In genomic region chr7:121020277-121020676, GRCm38 (mm10) we compare ENCODE assay signal across 10 mouse cellular contexts. TPM values are rescaled to one million over a fixed set of nuclear protein-coding genes. Genes with fewer than 3 reads are reported as not detected.
A peak's percentile ranks its signal among the peaks of the same experiment; 100 is the strongest.
DNase-seq lines count a peak whose midpoint lies in the region; ATAC-seq and TF ChIP-seq lines count a peak whose summit lies in the region.
"Had no signal": no experiment of that assay in that cellular context is flagged by ENCODE, and none has a peak within 500 bp of the region (broad histone marks: within the 10 kb centered on the region; RNA-seq: fewer than 3 reads in every experiment).

No protein-coding gene starts in this region.

- H3K4me1 ChIP-seq in lung, postnatal 0 days (ENCODE audit: insufficient read depth, low read depth, low read length): no peaks in the 10 kb centered on the region

- peak; percentile 64 for TF ChIP-seq CTCF in lung, postnatal 0 days (IDR thresholded peaks at IDR 0.05)

- H3K27me3 ChIP-seq in lung, postnatal 0 days (replicated peaks; ENCODE audit: insufficient read depth, low read length): no peaks in the 10 kb centered on the region

- DNase-seq in heart, adult 11 months: peak; percentile 70
- DNase-seq in heart, adult 8-10 months (ENCODE audit: low spot score): no peak
- peak; percentile 40 for DNase-seq in urinary bladder, postnatal 14 days (ENCODE audit: low spot score)
- DNase-seq in urinary bladder, adult 18-20 months (ENCODE audit: low spot score in 2 of 2): no peak
- peak; percentile 21 for DNase-seq in lung, postnatal 0 days (ENCODE audit: low spot score)
- no peak for DNase-seq in cerebellum, postnatal 36 days
- DNase-seq in layer of hippocampus, adult 11-12 months (ENCODE audit: low spot score): no peak
- no peak for DNase-seq in cerebellum, postnatal 4 days (ENCODE audit: low spot score in 2 of 2)
- DNase-seq: cerebellum, postnatal 14 days had no signal

- no peak overlapping the region for H3K27ac ChIP-seq in lung, postnatal 0 days (ENCODE audit: low read length)

- 30% methylated on average over 8 of the region's 8 CpGs for WGBS in lung, postnatal 0 days

- no peak overlapping the region for H3K4me3 ChIP-seq in lung, postnatal 0 days (ENCODE audit: low read depth, low read length)

- H3K36me3 ChIP-seq in lung, postnatal 0 days (ENCODE audit: insufficient read depth, low read length): no peaks in the 10 kb centered on the region

- no peaks in the 10 kb centered on the region for H3K9me3 ChIP-seq in lung, postnatal 0 days (ENCODE audit: low read length)

- H3K9ac ChIP-seq in lung, postnatal 0 days (replicated peaks; ENCODE audit: low read depth): no peak overlapping the region

- H3K4me2 ChIP-seq in lung, postnatal 0 days (replicated peaks; ENCODE audit: low read depth, low read length): no peak overlapping the region

- ATAC-seq in lung, postnatal 0 days: no peak
- ATAC-seq: midbrain, embryonic 16.5 days had no signal

- no peak for TF ChIP-seq EP300 in lung, postnatal 0 days (IDR thresholded peaks at IDR 0.05)

RNA-seq across cellular contexts. Expression of gene Mettl9, which starts 14.0 kb away (rescaled TPM):
- total RNA-seq in heart, adult 8-10 months (2022): 100 to 1,000 TPM in 1 of 4 experiments, 10 to 100 TPM in 3; 83.1 to 103 (median 96.0) TPM
- polyA plus RNA-seq in lung, postnatal 0 days (2015; fragmentation: Nextera tagmentation; extraction: Ambion mirVana): 69.7 and 73.9 TPM in 2 replicates

RNA-seq across cellular contexts. Expression of gene Mfsd13b, which starts 38.0 kb away (rescaled TPM):
- total RNA-seq in heart, adult 8-10 months (2022): not detected
- 0.11 and 0.40 TPM in 2 replicates for polyA plus RNA-seq in lung, postnatal 0 days (2015; fragmentation: Nextera tagmentation; extraction: Ambion mirVana)

RNA-seq across cellular contexts. Expression of gene Cdr2, which starts 38.2 kb away (rescaled TPM):
- 10 to 100 TPM in 1 of 4 experiments, 1 to 10 TPM in 3; 4.8 to 14.4 (median 7.2) TPM for total RNA-seq in heart, adult 8-10 months (2022)
- 8.4 and 8.9 TPM in 2 replicates for polyA plus RNA-seq in lung, postnatal 0 days (2015; fragmentation: Nextera tagmentation; extraction: Ambion mirVana)

RNA-seq across cellular contexts. Expression of gene Igsf6, which starts 54.1 kb away (rescaled TPM):
- 1 to 10 TPM in 2 of 4 experiments, under 1 TPM in 2; 0.72 to 1.5 (median 1.2) TPM for total RNA-seq in heart, adult 8-10 months (2022)
- 5.5 TPM in 2 replicates for polyA plus RNA-seq in lung, postnatal 0 days (2015; fragmentation: Nextera tagmentation; extraction: Ambion mirVana)

Comparison
In these comparisons a context has a peak if more than half of its experiments do, and no peak if none do; other contexts are left out.
1. DNase-seq: peak in heart, adult 11 months (single experiment), urinary bladder, postnatal 14 days (single experiment) and lung, postnatal 0 days (single experiment); none in heart, adult 8-10 months (single experiment), urinary bladder, adult 18-20 months (0 of 2), cerebellum, postnatal 36 days (0 of 2), layer of hippocampus, adult 11-12 months (single experiment) and cerebellum, postnatal 4 days (0 of 2).